Mouse (Mus musculus) CH12.LX (cell line): ENCODE measurements around the gene Bnc2. TPM values are rescaled to one million over a fixed set of nuclear protein-coding genes. Genes with fewer than 3 reads are reported as not detected.

ENCODE experiments used
- DNase-seq: peaks from one replicate; pipeline ENCODE4 v3.0.0-alpha.2; 2013; ENCODE audit errors: extremely low read depth
- H3K27ac ChIP-seq: 2 replicates; pipeline ENCODE4 v1.5.1; 2012; ENCODE audit warnings: low read depth, mild to moderate bottlenecking, control low read depth, moderate library complexity; ENCODE audit not compliant: insufficient read depth
- H3K27me3 ChIP-seq: replicated peaks from 2 replicates; pipeline ENCODE3; 2012; ENCODE audit warnings: inconsistent platforms
- H3K36me3 ChIP-seq, 2 experiments: replicated peaks in 1 of 2; 2 replicates each; pipeline versions ENCODE3 to v1.6.1; 2012; ENCODE audit warnings: inconsistent platforms in 1 of 2, low read length in 1 of 2, mild to moderate bottlenecking in 1 of 2, mixed read lengths in 1 of 2, moderate library complexity in 1 of 2; ENCODE audit not compliant: control insufficient read depth in 1 of 2, insufficient read depth in 1 of 2
- H3K4me1 ChIP-seq, 2 experiments: 2 replicates each; pipeline ENCODE4 v1.6.1; 2012; ENCODE audit warnings: inconsistent platforms in 1 of 2, moderate library complexity in 1 of 2; ENCODE audit not compliant: insufficient read depth in 2 of 2, control insufficient read depth in 1 of 2
- H3K4me2 ChIP-seq: 2 replicates; pipeline ENCODE4 v1.6.1; 2012; ENCODE audit warnings: low read depth, mild to moderate bottlenecking, control low read depth; ENCODE audit not compliant: poor library complexity, insufficient read depth, severe bottlenecking
- H3K4me3 ChIP-seq, 3 experiments: fragments of 150-350 bp in 1 of 3; sonication (generic) in 1 of 3; replicated peaks in 1 of 3; 2 replicates each; pipeline versions ENCODE3 to v1.5.1; 2011 to 2012; ENCODE audit warnings: low read depth in 2 of 3, low read length in 2 of 3, mild to moderate bottlenecking in 2 of 3, moderate library complexity in 2 of 3, control low read depth in 1 of 3, improper control_type of control experiment in 1 of 3, inconsistent platforms in 1 of 3, mixed read lengths in 1 of 3; ENCODE audit not compliant: poor library complexity in 1 of 3
- H3K79me2 ChIP-seq: replicated peaks from 2 replicates; pipeline ENCODE4 v1.6.1; 2012; ENCODE audit warnings: mild to moderate bottlenecking, moderate library complexity; ENCODE audit not compliant: control insufficient read depth, poor library complexity, insufficient read depth, severe bottlenecking; ENCODE audit errors: extremely low read depth
- H3K9ac ChIP-seq: 2 replicates; pipeline ENCODE4 v1.6.1; 2012; ENCODE audit warnings: low read depth, mild to moderate bottlenecking, control low read depth, moderate library complexity; ENCODE audit not compliant: insufficient read depth
- H3K9me3 ChIP-seq: replicated peaks from 2 replicates; pipeline ENCODE3; 2012; ENCODE audit warnings: low read length, inconsistent platforms, mixed read lengths
- BHLHE40 ChIP-seq: IDR thresholded peaks from 2 replicates; pipeline ENCODE4 v1.6.1; 2011; ENCODE audit warnings: mild to moderate bottlenecking, low read depth, low read length, improper control_type of control experiment
- CHD1 ChIP-seq: IDR thresholded peaks from 2 replicates; pipeline ENCODE4 v1.6.1; 2012; ENCODE audit warnings: low read depth, low read length, improper control_type of control experiment, inconsistent platforms
- E2F4 ChIP-seq: IDR thresholded peaks from 2 replicates; pipeline ENCODE4 v1.6.1; 2011; ENCODE audit warnings: low read depth, low read length, improper control_type of control experiment; ENCODE audit not compliant: insufficient replicate concordance
- EP300 ChIP-seq: IDR thresholded peaks from 2 replicates; pipeline ENCODE4 v1.6.1; 2011; ENCODE audit warnings: low read length, improper control_type of control experiment
- GABPA ChIP-seq: IDR thresholded peaks from 2 replicates; pipeline ENCODE4 v1.6.1; 2012; ENCODE audit warnings: low read depth, low read length, improper control_type of control experiment, inconsistent platforms; ENCODE audit not compliant: insufficient replicate concordance
- JUN ChIP-seq: IDR thresholded peaks from 2 replicates; pipeline ENCODE4 v1.6.1; 2011; ENCODE audit warnings: low read depth, mild to moderate bottlenecking, low read length, improper control_type of control experiment, moderate library complexity; ENCODE audit not compliant: insufficient read depth
- JUND ChIP-seq: conservative IDR thresholded peaks from 2 replicates; pipeline ENCODE4 v1.6.1; 2011; ENCODE audit warnings: low read depth, low read length, improper control_type of control experiment
- KAT2A ChIP-seq: IDR thresholded peaks from 2 replicates; pipeline ENCODE4 v1.6.1; 2012; ENCODE audit warnings: low read length, improper control_type of control experiment, inconsistent platforms; ENCODE audit not compliant: insufficient replicate concordance
- MAFK ChIP-seq: IDR thresholded peaks from 2 replicates; pipeline ENCODE4 v1.6.1; 2011; ENCODE audit warnings: low read length, improper control_type of control experiment; ENCODE audit not compliant: insufficient replicate concordance
- MAX ChIP-seq: IDR thresholded peaks from 2 replicates; pipeline ENCODE4 v1.6.1; 2011; ENCODE audit warnings: low read length, improper control_type of control experiment
- MAZ ChIP-seq: IDR thresholded peaks from 2 replicates; pipeline ENCODE4 v1.6.1; 2012; ENCODE audit warnings: low read depth, mild to moderate bottlenecking, inconsistent platforms, low read length, improper control_type of control experiment, moderate library complexity
- MYC ChIP-seq: IDR thresholded peaks from 2 replicates; pipeline ENCODE4 v1.6.1; 2011; ENCODE audit warnings: low read depth, mild to moderate bottlenecking, improper control_type of control experiment, low read length
- NELFE ChIP-seq: IDR thresholded peaks from 2 replicates; pipeline ENCODE4 v1.6.1; 2011; ENCODE audit warnings: low read depth, low read length, improper control_type of control experiment
- RAD21 ChIP-seq: IDR thresholded peaks from 2 replicates; pipeline ENCODE4 v1.6.1; 2011; ENCODE audit warnings: low read depth, mild to moderate bottlenecking, low read length, improper control_type of control experiment, moderate library complexity
- RCOR1 ChIP-seq: conservative IDR thresholded peaks from 2 replicates; pipeline ENCODE4 v1.6.1; 2012; ENCODE audit warnings: low read depth, mild to moderate bottlenecking, inconsistent platforms, low read length, improper control_type of control experiment
- TBP ChIP-seq: conservative IDR thresholded peaks from 2 replicates; pipeline ENCODE4 v1.6.1; 2011; ENCODE audit warnings: low read depth, low read length, improper control_type of control experiment
- UBTF ChIP-seq: IDR thresholded peaks from 2 replicates; pipeline ENCODE4 v1.6.1; 2012; ENCODE audit warnings: low read depth, mild to moderate bottlenecking, inconsistent platforms, low read length, improper control_type of control experiment, moderate library complexity
- USF2 ChIP-seq: conservative IDR thresholded peaks from 2 replicates; pipeline ENCODE4 v1.6.1; 2011; ENCODE audit warnings: low read depth, low read length, improper control_type of control experiment
- ZKSCAN1 ChIP-seq: IDR thresholded peaks from 2 replicates; pipeline ENCODE4 v1.6.1; 2012; ENCODE audit warnings: low read depth, inconsistent platforms, low read length, improper control_type of control experiment, borderline replicate concordance
- ZMIZ1 ChIP-seq: IDR thresholded peaks from 2 replicates; pipeline ENCODE4 v1.6.1; 2012; ENCODE audit warnings: low read depth, mild to moderate bottlenecking, inconsistent platforms, low read length, improper control_type of control experiment
- dilution Hi-C: fragments of 300-500 bp; cut with MboI; formaldehyde crosslinking; loops from 2 replicates; pipeline ENCODE4 v1.14.3; 2020; ENCODE audit warnings: low sequenced_read_pairs; ENCODE audit not compliant: extremely low pct_unique_long_range_greater_than_20kb, extremely low pct_ligation_motif_present
- in situ Hi-C: fragments of 300-500 bp; cut with MboI; formaldehyde crosslinking; loops from 3 replicates; pipeline ENCODE4 v1.14.3; 2019; ENCODE audit warnings: low sequenced_read_pairs, low pct_ligation_motif_present, low pct_unique_long_range_greater_than_20kb, mixed read lengths
- polyA plus RNA-seq: library from polyadenylated mRNA; unstranded; fragments of >175 nt; gene quantifications from 2 replicates; pipeline ENCODE4 v1.2.1, GENCODE M21; 2012; ENCODE audit warnings: low read depth; ENCODE audit not compliant: insufficient read length
- total RNA-seq, 2 experiments: library from RNA; depleted of rRNA; stranded (reverse); fragments of 300-350 nt in 1 of 2; fragments of >200 nt in 1 of 2; gene quantifications; 2 replicates each; pipeline ENCODE4 v1.2.3; 2012 to 2014

The Bnc2 gene
- total and polyA plus RNA-seq, 3 experiments: not detected

GRCm38 (mm10) chr4:84685521-84686366 is 10.7 kb upstream of the Bnc2 start:
- in situ Hi-C loops: no loop called here

GRCm38 (mm10) chr4:84685009-84685408 is 9.9 kb upstream of the Bnc2 start:
- in situ Hi-C loops: no loop called here
- H3K9ac ChIP-seq: no peak overlapping the region
- H3K4me1 ChIP-seq: no peaks in the 10 kb centered on the region
- no peak for DNase-seq
- no peak overlapping the region for H3K27ac ChIP-seq
- H3K9me3 ChIP-seq: peaks cover 62% of the 10 kb centered on the region
- H3K4me3 ChIP-seq: no peak overlapping the region
- H3K79me2 ChIP-seq: no peaks in the 10 kb centered on the region
- H3K4me2 ChIP-seq: no peak overlapping the region
- no peak for TF ChIP-seq NELFE
- no peak for TF ChIP-seq RCOR1
- no peak for TF ChIP-seq CHD1
- TF ChIP-seq ZMIZ1: no peak
- TF ChIP-seq EP300: no peak
- no peak for TF ChIP-seq KAT2A
- no peak for TF ChIP-seq BHLHE40
- TF ChIP-seq, all 38 proteins: peak for 0
- dilution Hi-C loops: no loop called here
- Histone ChIP-seq H3K27me3 (no peaks in the 10 kb centered on the region), H3K36me3 (no peaks in the 10 kb centered on the region)

More at GRCm38 (mm10) chr4:84685521-84686366, 10.7 kb upstream of the Bnc2 start:
- H3K9me3 ChIP-seq: peaks cover 63% of the 10 kb centered on the region
- no peak for DNase-seq
- no peaks in the 10 kb centered on the region for H3K4me1 ChIP-seq
- no peaks in the 10 kb centered on the region for H3K27me3 ChIP-seq
- no peak overlapping the region for H3K9ac ChIP-seq
- dilution Hi-C loops: no loop called here
- H3K36me3 ChIP-seq: no peaks in the 10 kb centered on the region
- no peak overlapping the region for H3K27ac ChIP-seq
- H3K79me2 ChIP-seq: no peaks in the 10 kb centered on the region
- no peak for TF ChIP-seq GABPA
- no peak for TF ChIP-seq CHD1
- no peak for TF ChIP-seq KAT2A
- TF ChIP-seq UBTF: no peak
- TF ChIP-seq TBP: no peak
- TF ChIP-seq MAZ: no peak
- no peak for TF ChIP-seq BHLHE40
- no peak for TF ChIP-seq E2F4
- TF ChIP-seq JUN: no peak
- TF ChIP-seq MAX: no peak
- no peak for TF ChIP-seq MYC
- TF ChIP-seq EP300: no peak
- TF ChIP-seq RAD21: no peak
- TF ChIP-seq MAFK: no peak
- TF ChIP-seq USF2: no peak
- TF ChIP-seq ZKSCAN1: no peak
- no peak for TF ChIP-seq JUND
- no peak overlapping the region for H3K4me2 ChIP-seq
- H3K4me3 ChIP-seq: no peak overlapping the region
